11 mouse cellular contexts compared by ENCODE assay signal in the genomic region with DNA sequence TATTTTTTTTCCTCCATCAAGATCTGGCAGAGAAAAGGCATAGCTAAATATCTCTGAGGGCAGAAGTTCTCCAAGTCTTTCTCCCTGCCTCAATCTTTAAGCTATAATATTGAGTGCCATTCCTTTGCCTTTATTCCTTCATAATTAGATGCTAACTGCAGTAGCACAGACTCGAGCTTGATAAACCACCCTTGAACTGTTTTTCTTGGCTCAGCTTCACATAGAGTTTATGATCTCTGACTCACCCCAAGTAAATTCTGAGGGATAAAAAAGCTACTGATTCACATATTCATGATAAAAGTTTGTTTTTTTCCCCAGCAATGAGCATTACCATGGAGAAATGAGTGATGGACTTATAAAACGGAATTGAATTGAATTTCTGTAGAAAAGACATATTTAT.
"Had no signal": no experiment of that assay in that cellular context is flagged by ENCODE, and none has a peak within 500 bp of the region (broad histone marks: within the 10 kb centered on the region; RNA-seq: fewer than 3 reads in every experiment).

No protein-coding gene starts in this region.

- DNase-seq: left cerebral cortex, postnatal 4 days; lung, adult 18-20 months; right cerebral cortex, adult 18-20 months; right cerebral cortex, postnatal 25 days; thymus, postnatal 4 days had no signal

- H3K27ac ChIP-seq: limb, embryonic 13.5 days; liver, embryonic 14.5 days; midbrain, embryonic 10.5 days; neural tube, embryonic 15.5 days had no signal

- ATAC-seq: lung, postnatal 0 days had no signal

- H3K4me2 ChIP-seq: limb, embryonic 13.5 days; neural tube, embryonic 15.5 days had no signal

- H3K4me3 ChIP-seq: limb, embryonic 13.5 days; midbrain, embryonic 10.5 days; myocyte; neural tube, embryonic 15.5 days had no signal

- H3K4me1 ChIP-seq: limb, embryonic 13.5 days; midbrain, embryonic 10.5 days; neural tube, embryonic 15.5 days had no signal

- H3K27me3 ChIP-seq: limb, embryonic 13.5 days; neural tube, embryonic 15.5 days had no signal

- H3K9ac ChIP-seq: limb, embryonic 13.5 days; liver, embryonic 14.5 days; neural tube, embryonic 15.5 days had no signal

- H3K36me3 ChIP-seq: limb, embryonic 13.5 days; midbrain, embryonic 10.5 days; neural tube, embryonic 15.5 days had no signal

- H3K9me3 ChIP-seq: limb, embryonic 13.5 days; midbrain, embryonic 10.5 days; neural tube, embryonic 15.5 days had no signal
